Mouse (Mus musculus): ENCODE measurements around the gene Ms4a15.

GRCm38 (mm10) chr19:10993150-10993549 is at the start of gene Ms4a15:
- TF ChIP-seq CTCF (IDR thresholded peaks at IDR 0.05; ENCODE audit: extremely low read depth, insufficient read length, insufficient replicate concordance, low read depth, low read length) (no peak), POLR2A (IDR thresholded peaks at IDR 0.05; ENCODE audit: low read depth, low read length) (no peak)

Data from small intestine, adult 2 months (tissue).